Mouse (Mus musculus): ENCODE measurements around the gene Epas1.

Gene Epas1

GRCm38 (mm10) chr17:86829383-86830175, 76.1 kb downstream of the Epas1 start:
- DNase-seq = no peak

DNA sequence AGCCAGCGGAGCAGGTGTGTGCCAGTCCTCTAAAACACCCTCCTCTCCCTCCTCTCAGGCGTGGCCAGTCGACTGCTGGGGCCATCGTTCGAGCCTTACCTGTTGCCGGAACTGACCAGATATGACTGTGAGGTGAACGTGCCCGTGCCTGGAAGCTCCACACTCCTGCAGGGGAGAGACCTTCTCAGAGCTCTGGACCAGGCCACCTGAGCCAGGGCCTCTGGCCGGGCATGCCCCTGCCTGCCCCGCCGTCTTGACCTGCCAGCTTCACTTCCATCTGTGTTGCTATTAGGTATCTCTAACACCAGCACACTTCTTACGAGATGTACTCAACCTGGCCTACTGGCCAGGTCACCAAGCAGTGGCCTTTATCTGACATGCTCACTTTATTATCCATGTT, 77.4 kb downstream of the Epas1 start:
- no peak for DNase-seq

DNA sequence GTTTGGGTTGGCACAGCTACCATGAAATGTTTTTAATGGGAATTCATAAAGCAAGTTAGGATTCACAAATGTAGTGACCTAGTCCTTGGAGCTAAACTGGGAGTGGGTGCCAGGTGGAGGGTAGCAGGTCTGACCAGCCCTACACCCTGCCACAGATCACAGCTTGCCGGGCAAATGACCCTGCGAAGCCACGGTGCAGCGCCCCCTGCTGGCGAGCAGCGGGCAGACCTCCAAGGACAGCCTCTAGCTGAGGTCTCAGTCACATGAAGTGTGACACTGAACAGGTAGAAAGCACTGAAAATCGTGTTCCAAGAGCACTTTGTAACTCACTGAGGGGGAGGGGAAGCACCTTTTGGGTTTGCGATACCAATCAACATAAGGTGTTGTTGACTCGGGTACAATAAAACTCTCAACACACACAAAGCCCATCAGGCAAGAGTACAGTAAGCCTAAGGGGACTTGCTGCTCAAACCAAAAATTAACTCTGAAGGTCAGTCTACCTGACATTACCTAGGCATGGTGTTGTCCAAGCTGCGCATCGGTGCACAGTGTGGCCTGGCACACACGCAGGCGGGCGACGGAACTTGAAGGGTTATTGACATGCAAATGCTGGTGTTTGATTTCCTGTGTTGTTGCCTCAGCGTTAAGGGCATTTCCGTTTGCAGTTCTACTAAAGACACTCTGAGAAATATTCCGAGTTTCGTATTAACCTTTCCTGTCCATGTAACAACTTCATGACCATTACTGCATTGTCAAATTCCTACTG, 79.2 kb downstream of the Epas1 start:
- peak; percentile 10 to 28 for DNase-seq

- no peak for DNase-seq
Observed at GRCm38 (mm10) chr17:86833945-86834344, 80.4 kb downstream of the Epas1 start.

GRCm38 (mm10) chr17:86839308-86839707, 85.8 kb downstream of the Epas1 start:
- no peak for DNase-seq

DNA sequence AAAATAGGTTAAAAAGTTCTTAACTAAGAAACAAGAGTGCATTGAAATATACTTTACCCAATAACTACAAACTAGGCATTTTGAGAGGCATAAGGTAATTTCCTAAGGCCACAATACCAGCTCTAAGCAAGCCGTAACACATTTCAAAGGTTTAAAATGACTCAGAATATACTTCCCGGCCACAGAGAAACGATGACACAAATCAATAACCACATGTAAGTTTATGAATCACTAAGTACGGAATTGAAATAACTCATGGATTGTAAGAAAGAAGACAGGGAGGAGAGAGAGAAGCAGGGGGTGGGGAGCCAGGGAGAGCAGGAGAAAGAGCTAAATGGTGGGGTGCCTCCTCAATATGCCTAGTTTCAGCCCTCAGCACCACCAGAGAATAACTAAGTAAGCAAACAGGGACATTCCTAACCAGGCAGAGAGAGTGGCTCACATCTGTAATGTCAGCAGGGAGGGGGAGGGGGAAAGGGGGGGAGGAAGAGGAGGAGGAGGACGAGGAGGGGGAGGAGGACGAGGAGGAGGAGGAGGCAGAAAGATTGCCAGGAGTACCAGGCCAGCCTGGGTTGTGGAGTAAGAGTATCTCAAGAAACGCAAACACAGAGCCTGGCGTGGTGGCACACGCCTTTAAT, 97.3 kb downstream of the Epas1 start:
- DNase-seq = no peak

- DNase-seq = no peak
Observed at GRCm38 (mm10) chr17:86851782-86852181, 98.3 kb downstream of the Epas1 start.

GRCm38 (mm10) chr17:86852591-86853031, 99.1 kb downstream of the Epas1 start:
- DNase-seq = no peak

- no peak for DNase-seq
Observed at GRCm38 (mm10) chr17:86870586-86870985, 117.1 kb downstream of the Epas1 start.

DNA sequence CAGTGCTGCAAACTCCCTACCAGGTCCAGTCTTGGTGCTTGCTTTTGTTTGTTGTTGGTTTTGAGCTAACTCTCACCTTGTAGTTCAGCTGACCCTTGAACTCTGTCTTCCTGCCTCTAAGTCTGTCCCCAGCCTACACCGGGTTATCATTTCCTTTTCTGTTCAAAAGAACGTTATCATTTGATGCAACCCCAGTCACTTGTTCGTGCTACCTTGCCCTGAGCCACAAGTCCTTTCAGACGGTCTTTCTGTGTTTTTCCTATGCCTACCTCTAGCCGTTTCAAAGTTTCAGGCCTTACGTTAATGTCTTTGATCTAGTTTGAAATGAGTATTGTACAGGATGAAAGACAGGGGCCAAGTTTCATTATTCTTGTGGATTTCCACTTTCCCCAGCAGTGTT, 119.1 kb downstream of the Epas1 start:
- DNase-seq = no peak

- DNase-seq = no peak
Observed at GRCm38 (mm10) chr17:86876940-86877339, 123.4 kb downstream of the Epas1 start.

GRCm38 (mm10) chr17:86877747-86878146, 124.2 kb downstream of the Epas1 start:
- no peak for DNase-seq

DNA sequence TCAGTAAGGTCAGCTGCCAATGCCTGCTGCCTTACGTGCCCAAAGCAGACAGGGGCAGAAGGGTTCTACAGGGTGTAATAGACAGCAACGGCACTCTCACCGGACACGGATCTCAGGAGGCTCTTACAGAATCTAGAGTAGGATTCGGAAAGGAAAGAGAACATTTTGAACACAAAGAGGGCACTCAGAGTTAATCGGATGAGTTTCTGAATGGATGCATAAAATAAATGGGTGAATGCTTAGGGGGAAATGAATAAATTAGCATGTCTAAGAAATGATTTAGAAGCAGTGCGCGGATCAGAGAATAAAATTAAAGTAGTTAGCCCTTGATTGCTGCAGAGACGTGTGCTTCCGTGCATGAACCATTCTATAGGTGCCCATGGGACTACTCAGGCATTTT, 126.6 kb downstream of the Epas1 start:
- DNase-seq = no peak

DNA sequence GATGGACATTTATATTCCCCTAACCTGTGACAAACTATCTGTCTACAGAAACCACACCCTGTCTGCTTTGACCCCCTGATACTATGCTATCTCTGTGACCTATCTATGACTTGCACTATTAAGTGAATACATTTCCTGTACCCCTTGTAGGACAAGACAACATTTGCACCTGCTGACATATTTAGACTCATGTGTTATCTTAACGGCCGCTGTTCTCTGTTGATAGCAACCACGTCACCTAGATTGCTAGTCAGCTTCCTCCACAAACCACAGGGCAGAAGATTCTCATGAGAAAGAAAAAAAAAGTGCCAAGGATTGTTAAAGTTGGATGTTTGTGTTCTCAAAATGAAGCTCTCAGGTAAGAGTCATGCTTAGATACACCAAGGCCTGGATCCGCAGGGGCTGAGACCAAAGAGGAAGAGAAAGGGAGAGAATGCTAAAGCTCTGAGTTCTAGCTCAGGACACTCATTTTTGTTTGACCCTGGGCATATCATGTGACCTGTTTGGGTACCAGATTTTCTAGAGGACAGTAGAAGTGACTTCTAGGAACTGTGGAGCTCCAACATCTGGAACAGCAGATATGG, 127.1 kb downstream of the Epas1 start:
- no peak for DNase-seq

All from cerebellum, adult 18-20 months (tissue).